Mouse (Mus musculus) adrenal gland, postnatal 4 days (tissue): Measurements from ENCODE around the gene Sec22b. TPM values are rescaled to one million over a fixed set of nuclear protein-coding genes. Genes with fewer than 3 reads are reported as not detected.

Source experiments
- DNase-seq, 2 experiments: peaks; one replicate each; pipeline ENCODE4 v3.0.0; 2021 to 2022; ENCODE audit warnings: low spot score in 2 of 2, mixed read lengths in 2 of 2
- long read RNA-seq, 2 experiments: library from polyadenylated mRNA; stranded (forward); transcript quantifications; one replicate each; pipeline ENCODE4 v2.0.0; 2021
- total RNA-seq, 2 experiments: library from RNA; stranded (reverse); gene quantifications; 2 replicates each; pipeline ENCODE4 v1.2.3; 2021

Gene Sec22b
- total RNA-seq = 100 to 1,000 TPM; 123 TPM
- long read RNA-seq, experiment 1, transcript Sec22b-201 (5 exons, 2,810 nt) = major isoform, 78 of 88 reads
- long read RNA-seq, experiment 1, partial matches to known transcripts = 2 of 88 reads
- long read RNA-seq, experiment 1, other reads (novel, unspliced or antisense) = 7 of 88 reads
- long read RNA-seq, experiment 2, transcript Sec22b-201 (5 exons, 2,810 nt) = major isoform, 115 of 140 reads
- long read RNA-seq, experiment 2, partial matches to known transcripts = 6 of 140 reads
- long read RNA-seq, experiment 2, other reads (novel, unspliced or antisense) = 17 of 140 reads

DNA sequence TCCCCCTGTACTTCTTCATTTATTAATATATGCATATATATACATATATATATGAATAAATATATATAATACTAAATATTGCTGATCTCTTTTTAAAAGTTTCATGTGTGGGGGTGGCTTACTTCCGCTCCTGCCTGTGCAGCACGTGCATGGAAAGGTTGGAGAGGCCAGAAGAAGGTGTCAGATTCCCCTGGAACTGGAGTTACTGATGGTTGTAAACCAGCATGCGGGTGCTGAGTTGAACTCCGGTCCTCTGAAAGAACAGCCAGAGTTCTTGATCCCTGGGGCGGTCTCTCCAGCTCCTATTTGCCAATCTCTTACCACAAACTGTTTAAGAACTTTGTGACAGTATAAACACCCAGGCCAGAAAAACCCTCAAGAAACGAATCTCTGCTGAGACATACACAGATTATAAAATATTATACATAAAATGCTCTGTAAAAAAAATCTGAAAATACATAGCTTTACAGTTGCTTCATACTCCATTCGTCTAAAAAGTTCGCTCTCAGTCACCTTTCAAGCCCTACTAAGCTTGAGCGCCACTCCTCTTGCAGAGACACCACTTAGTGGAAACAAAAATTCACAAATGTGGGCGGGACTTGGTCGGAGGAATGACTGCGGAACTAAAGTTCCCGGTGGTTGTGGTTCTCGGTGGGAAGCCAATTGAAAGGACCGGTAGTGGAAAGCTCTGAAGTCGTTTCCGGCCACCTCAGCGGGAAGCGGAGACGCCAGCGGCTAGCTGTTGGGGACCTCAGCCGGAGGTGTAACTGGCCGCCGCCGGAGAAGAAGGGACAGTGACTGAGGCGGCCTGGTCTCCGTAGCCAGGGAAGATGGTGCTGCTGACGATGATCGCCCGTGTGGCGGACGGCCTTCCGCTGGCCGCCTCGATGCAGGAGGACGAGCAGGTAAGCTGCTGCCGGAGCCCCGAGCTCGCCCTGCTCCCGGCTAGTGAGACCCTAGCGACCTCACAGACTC, at the start of gene Sec22b:
Gene Sec22b (plus strand): TSS at position 675 of the 975 bp plus-strand sequence.
- peak; percentile 55 to 74 for DNase-seq

- DNase-seq = no peak
These were observed 49.2 kb upstream of the Sec22b start for GRCm38 (mm10) chr3:97851803-97852202.

GRCm38 (mm10) chr3:97854575-97855384, 46.2 kb upstream of the Sec22b start:
- no peak for DNase-seq

- DNase-seq = no peak
These were observed 41.6 kb upstream of the Sec22b start for GRCm38 (mm10) chr3:97859400-97859799.

DNA sequence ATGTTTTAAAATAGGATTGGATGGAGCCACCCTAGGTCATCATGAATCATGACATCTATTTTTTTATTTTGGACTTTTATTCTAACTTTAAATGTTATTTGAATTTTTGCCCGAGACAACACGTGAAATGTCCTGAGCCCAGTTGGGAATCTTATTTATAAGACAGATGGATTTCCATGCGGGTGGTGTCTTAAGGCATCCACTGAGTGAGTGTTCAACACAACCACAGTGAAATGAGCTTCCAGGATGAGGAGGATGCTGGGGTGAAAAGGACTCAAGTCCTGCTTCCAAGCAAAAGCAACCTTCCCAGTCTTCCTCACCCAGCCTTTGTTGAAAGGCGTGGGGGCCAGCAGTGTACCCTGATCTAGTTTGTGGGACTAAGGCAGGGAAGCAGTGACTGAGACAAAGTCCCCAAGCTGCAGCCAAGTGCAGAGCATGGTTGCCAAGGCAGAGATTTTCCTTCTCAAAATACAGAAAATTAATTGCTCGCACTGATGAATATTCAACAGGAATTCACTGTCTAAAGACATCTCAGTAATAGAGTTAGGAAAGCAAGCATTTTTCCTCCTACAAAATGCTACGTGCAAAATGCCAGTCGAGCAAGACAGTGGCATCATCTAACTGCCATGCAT, 40.1 kb upstream of the Sec22b start:
- no peak for DNase-seq

DNA sequence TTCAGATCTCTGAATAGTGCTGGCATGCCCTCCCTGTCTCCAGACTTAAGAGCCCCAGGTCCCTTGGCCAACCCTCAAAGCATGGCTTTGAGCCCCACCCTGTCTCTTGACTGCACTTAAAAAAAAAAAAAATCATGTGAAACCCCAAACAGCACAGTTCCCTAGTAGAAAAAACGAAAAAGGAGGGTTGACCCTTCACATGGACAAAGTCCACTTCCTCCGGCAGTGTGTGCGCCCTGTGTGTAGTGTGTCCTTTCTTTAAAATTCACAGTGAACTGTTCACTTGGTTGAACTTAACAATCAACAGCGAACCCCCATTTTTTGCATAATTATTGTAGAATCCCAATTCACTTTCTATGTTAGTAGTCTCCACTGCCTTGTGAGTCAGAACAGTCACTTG, 34.3 kb upstream of the Sec22b start:
- DNase-seq = no peak

GRCm38 (mm10) chr3:97867221-97868023, 33.6 kb upstream of the Sec22b start:
- no peak for DNase-seq

DNA sequence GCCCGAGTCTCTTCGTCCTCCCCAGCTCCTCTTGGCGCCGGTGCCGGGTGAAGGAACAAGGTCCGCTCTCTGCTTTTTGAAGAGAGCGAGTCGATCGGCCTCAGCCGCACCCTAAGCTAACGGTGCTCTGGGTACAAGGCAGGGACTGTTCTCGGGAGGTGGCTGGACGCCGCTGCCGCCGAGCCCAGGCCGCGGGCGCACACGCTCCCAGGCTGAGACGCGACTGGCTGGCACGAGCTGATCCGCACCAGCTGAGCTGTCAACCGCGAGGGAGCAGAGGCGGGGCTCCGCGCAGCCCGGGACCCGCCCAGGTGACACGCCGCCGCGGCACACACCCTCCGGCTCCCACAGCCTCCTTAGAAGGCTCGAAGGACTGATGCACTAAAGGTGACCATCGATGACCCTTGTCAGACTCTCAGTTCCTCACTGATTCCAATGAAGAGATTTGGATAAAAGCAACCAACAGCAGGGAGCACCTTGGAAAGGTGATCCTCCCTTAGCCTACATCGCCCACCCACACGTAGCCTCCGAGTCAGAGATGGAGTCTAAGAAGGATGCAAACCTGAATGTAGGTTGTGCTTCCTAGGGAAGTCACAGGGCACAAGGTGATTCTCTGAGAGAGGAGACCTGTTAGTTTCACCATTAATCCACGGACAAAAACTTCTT, 32.8 kb upstream of the Sec22b start:
- DNase-seq = peak; percentile 9 to 22

- no peak for DNase-seq
These were observed 32.3 kb upstream of the Sec22b start for GRCm38 (mm10) chr3:97868733-97869132.

DNA sequence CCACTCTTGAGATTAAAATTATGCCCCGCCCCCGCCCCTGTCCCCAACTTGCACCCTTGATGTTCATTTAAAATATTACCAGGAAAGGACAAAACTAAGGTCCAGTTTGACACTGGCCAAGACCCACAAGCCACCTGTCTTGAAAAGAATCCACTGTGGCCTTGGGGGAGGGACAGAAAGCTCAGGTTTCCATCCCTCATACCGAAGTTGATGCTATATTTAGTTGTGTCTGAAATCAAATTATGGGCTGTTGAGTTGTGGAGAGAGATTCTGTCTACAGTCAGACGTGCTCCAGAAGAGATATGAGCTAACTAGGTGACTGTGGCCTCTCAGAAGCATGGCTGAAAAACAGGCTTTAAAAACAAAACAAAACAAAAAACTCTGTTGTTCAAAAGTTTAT, 31.3 kb upstream of the Sec22b start:
- no peak for DNase-seq

GRCm38 (mm10) chr3:97874777-97875176, 26.2 kb upstream of the Sec22b start:
- no peak for DNase-seq

GRCm38 (mm10) chr3:97876259-97876658, 24.7 kb upstream of the Sec22b start:
- DNase-seq = no peak

- peak; percentile 46 to 52 for DNase-seq
These were observed 21.8 kb upstream of the Sec22b start for GRCm38 (mm10) chr3:97879222-97879621.

- no peak for DNase-seq
These were observed 19.4 kb upstream of the Sec22b start for GRCm38 (mm10) chr3:97881576-97881975.

- no peak for DNase-seq
These were observed 13.2 kb upstream of the Sec22b start for GRCm38 (mm10) chr3:97887785-97888167.

- no peak for DNase-seq
These were observed 12.7 kb upstream of the Sec22b start, which contains the start of gene Pde4dip for GRCm38 (mm10) chr3:97888168-97888901. Gene Pde4dip, minus strand, starts transcription at chr3:97888707.

- no peak for DNase-seq
These were observed 10.8 kb upstream of the Sec22b start for GRCm38 (mm10) chr3:97890205-97890604.

DNA sequence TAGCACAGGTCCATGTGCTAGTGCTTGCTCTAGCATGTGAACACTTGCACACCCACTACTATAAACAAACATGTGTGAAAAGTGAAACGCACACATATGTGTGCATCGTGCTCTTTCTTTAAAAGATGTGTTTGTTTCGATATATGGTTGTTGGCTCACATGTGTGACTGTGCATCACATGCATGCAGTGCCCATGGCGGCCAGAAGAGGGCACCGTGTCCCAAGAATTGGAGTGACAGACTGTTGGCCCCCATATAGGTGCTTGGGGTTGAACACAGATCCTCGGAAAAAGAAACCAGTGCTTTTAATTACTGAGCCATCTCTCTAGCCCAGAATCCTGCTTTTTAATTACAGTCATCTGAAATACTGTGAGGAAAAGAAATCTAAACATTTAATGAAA, 6.3 kb upstream of the Sec22b start:
- no peak for DNase-seq

DNA sequence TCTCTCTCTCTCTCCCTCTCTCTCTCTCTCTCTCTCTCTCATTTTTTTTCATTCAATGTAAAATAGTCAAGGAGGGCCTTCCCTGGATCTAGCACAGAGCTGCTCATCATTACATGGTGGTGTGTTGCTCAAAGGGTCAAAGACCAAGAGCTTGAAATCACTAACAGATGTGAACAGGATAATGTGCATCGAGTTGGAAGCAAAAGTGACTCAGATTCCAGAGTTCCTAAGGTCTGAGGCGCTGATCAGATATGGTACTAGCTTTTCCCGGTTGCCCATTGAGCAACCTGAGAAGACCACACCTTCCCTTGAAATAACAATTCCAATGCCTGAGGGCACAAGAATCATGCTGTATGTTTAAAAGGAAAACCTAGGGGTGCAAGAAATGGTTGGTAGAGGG, 2.6 kb upstream of the Sec22b start:
- DNase-seq = no peak
